Mouse (Mus musculus) spleen, embryonic (tissue): ENCODE measurements around the gene Slc38a4.

Source experiments
- CTCF ChIA-PET: fragments of 350-600 bp; sonication (Branson Sonifier 250); formaldehyde crosslinking; loops from one replicate; lab custom pipeline; 2022; lab: Charles Lee

Gene Slc38a4

DNA sequence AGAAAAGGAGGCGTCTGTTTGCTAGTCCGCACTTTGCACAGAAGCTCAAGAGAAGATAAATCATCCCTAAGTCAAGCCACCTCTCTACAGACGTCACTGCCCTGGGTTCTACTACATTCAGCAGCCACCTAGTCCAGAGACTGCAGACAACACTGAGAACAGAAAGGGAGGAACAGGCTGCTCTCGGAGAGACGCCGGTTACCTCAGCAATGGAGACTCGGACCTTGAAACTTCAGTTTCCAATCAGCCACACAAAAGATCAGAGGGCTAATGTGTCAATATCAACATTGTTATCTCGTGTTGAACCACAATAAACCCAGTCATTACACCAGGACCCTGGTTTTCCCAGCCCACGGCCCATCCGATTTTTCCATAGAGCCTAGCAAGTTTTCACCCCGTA lies 36.4 kb downstream of the Slc38a4 start:
- CTCF ChIA-PET, result no interaction called here

DNA sequence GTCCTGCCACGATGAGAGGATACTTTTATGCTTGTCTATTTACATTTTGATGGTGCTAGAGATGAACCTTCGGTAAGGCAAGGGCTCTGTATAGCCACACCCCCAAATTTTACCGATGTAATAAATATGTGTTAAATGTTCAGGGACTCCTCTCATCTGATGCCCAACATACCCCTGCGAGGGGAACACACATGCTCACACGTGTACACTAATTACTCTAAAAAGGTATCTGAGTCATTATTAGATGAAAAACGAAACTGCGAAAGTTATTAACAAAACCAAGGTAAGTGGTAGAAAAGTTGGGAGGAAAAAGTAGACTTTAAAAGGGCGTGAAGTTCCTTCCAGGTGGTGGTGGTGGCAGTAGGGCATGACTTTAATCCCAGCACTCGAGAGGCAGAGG lies 38.6 kb downstream of the Slc38a4 start:
- CTCF ChIA-PET, result no interaction called here

DNA sequence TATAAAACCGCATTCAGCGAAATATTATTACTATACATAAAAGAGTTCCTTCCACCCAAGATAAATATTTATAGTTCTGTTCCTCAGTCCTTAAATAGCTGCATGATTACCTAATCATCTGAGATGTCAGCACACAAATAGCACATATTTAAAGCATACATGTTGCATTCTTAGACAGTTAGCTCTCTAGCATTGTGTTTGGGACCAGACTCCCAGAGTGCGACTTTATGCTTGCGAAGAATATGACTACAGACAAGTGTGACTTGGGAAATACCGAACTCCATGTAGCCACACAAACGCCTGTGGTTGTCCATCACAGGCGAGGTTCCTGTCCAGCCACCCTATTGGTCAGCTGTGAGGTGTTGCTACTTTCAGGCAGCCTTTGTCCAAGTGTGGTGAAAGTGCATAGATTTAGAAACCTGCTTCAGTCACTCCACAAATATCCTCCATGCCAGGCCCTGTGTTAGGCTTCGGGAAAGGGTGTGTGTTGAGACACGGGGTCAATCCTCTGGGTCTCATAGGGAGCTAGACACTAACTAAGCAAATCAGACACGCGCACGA lies 40.6 kb downstream of the Slc38a4 start:
- CTCF ChIA-PET, result no interaction called here

DNA sequence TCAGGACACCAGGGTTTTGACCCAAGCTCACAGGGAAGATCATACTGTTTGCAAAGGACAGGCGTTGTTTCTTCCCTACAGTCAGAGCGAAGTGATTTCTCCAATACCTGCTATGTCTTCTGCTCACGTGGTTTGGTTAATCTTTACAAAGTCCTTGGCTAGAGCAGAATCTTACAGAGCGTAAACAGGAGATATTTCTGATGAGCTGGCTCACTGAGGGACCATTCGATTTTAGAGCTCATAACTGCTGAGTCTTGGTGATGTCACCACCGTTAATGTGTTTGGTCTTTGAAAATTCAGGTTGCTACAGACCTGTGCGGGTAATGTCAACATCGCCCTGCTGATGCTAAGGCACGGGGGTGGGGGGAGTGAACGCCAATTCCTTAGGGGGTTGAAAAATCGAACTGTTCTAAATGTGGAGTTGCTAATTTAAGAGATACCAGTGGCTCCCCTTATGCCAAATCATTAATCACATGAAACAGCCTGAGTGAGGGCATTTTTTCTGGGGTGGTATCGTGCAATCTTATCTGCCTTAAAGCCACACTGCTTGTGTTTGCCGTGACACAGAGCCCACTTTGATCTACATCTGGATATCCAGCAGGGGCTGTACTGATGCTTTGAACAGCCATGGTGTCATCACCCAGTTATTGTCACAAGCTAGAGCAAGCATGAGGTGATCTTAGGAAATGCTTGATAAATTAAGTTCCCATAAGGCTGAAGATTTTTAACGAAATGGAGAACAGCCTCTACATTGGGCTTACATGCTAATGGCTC lies 44.0 kb downstream of the Slc38a4 start:
- CTCF ChIA-PET, result no interaction called here

DNA sequence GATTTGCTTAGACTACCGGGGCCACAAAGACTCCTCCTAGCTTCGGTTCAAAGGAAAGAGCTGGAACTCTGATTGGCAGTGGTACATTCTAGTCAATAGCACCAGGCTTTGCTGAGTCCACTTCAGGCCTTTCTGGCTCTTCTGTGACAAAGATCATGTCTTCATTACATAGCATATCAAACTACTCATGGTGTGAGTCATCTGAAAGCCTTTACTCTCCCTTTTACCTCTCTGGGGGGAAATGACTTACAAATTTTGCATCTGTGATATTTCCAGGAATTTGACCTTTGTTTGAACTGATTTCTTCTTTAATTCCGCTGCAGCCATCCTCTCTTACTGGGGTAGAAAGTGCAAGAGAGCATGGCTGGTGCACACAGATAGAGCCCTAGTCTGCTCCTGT lies 46.5 kb downstream of the Slc38a4 start:
- CTCF ChIA-PET, result no interaction called here

DNA sequence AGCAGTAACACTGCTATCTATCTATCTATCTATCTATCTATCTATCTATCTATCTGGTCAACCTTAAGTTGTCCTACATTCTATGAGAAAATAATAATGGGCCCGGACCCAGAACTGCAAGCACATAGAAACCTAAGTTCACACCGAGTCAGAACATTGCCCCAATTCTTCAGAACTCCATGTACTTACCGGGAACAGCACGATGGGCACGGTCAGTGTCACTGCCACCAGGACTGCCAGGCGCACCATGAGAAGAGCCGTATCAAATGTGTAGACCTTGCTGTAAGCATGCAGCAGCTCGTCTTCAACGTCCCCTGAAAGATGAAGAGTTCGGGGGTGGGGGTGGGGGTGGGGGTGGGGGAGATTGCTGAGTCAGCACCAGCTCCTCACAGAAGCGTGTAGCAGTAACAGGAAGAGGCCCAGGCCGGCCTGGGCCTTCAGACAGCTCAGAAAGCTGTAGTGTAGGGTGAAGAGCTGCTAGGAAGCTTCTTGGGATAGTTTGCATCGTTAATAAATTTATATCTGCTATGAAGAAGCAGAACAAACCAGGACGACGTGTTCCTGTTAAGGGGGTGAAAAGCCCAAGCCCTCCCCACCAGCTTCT lies 50.0 kb downstream of the Slc38a4 start:
- CTCF ChIA-PET, result no interaction called here

DNA sequence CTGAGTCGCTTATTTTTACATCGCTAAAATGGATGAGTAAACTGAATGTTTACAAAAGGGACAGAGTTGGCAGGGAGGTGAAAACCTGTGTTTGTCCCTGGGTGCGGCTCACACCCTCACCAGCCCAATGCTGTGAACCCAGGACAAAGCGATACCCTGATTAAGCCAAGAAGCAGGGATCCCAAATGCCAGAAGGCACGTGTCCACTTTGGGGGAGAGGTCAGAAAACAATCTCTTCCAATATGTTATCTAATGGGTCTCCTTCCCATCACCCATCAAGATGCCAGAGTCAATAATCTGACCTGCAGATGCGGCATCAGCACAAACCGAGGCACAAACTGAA lies 51.3 kb downstream of the Slc38a4 start:
- CTCF ChIA-PET, result no interaction called here

DNA sequence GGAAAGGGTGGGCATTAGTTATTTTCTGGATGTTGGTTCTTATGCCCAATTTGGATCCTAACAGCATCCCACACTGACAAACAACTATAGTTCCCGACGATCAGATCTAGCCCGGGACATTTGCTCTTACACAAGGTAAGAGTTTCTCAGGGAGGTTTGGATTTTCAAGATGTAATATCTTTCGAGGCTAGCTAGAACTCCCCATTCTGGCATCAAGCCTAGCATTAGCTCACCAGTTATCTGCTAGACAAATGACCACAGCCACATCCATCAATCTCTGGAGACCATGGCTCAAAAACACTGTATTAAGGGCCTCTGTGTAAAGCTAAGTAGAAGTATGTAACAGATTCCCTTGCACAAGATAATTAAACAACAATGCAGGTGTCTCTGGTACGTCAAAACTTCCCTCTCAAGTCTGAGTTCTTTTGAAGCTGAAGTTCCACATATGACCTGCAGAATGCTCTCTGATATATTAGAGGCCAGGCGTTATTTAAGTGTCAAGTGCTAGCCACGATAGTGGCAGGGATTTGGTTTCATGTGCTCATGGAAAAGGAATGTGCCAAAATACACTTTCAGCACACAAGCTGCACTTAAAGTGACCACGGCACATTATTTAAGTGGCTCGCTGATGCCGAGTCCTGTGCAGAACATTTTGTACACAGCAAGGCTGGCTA lies 51.8 kb downstream of the Slc38a4 start:
- CTCF ChIA-PET, result no interaction called here

DNA sequence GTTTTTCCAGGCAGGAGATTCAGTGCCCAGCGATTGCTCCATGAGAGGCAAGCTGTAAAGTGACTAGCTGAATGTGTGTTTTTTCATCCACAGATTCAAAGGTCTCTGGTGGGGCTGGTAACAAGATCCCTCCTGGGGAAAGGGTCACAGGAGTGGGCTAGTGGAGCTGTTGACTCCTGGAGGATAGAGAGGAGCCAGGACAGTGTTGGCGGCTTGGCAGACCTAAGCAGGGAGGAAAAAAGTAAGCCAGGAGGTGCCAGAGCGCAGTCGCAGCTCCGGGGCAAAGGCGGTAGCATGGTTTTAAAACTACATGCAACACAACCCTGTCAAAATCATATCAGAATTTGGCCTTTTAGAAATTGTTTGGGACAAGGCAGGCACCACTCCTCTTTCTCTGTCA lies 52.6 kb downstream of the Slc38a4 start:
- CTCF ChIA-PET, result no interaction called here

DNA sequence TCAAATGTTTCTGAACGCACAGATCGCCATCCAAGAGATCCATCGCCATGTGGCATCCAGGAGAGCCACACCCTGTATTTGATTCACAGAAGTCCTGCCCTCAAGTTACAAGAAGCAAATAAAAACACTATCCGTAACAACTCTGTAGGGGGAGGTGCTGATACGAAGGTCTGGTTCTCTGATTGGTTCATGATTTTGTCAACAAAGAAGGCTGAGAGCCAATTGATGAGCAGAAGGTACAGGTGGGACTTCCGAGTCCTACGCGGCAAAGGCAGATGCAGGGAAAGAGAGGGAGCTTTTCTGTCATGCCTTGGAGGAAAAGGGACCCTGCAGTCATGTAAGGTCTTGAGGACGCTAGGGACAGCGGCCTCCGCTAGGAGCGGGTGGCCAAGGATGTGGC lies 53.0 kb downstream of the Slc38a4 start:
- CTCF ChIA-PET, result no interaction called here

DNA sequence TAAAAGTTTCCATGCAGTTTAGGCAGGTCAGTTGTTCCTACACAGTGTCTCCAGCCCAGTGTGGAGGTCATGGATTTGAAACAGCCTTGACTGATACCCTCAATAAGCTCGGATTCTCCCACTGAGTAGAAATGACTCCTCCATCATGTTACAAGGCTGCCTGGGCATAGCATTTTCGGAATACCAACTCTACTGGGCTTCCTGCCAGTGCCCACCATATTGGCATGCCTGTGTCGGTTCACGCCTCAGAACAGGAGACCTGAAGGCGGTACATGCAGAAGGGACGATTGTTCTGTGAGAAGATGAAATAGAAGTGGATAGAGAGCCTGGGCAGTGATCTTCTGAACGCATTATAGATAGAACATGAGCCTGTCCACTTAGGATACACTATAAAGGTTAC lies 53.9 kb downstream of the Slc38a4 start:
- CTCF ChIA-PET, result no interaction called here

DNA sequence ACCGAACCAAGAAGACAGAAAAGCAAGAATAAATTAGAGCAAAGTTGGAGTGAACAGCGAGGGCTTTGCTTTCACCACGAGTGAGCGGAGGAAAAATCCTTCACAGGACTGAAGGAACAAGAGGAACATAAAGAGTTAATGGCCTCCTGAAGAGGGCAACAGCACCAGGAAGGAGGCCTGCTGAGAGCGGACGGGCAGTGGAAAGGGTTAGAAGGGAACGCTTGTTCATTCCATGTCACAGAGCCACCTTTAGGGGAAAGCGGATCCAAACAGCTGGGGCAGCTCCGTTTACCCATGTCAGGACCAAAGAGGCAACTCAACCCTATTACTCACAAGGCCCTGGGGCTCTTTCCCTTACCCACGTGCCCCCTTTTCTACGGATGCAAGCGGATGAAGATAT lies 54.3 kb downstream of the Slc38a4 start:
- CTCF ChIA-PET, result no interaction called here

DNA sequence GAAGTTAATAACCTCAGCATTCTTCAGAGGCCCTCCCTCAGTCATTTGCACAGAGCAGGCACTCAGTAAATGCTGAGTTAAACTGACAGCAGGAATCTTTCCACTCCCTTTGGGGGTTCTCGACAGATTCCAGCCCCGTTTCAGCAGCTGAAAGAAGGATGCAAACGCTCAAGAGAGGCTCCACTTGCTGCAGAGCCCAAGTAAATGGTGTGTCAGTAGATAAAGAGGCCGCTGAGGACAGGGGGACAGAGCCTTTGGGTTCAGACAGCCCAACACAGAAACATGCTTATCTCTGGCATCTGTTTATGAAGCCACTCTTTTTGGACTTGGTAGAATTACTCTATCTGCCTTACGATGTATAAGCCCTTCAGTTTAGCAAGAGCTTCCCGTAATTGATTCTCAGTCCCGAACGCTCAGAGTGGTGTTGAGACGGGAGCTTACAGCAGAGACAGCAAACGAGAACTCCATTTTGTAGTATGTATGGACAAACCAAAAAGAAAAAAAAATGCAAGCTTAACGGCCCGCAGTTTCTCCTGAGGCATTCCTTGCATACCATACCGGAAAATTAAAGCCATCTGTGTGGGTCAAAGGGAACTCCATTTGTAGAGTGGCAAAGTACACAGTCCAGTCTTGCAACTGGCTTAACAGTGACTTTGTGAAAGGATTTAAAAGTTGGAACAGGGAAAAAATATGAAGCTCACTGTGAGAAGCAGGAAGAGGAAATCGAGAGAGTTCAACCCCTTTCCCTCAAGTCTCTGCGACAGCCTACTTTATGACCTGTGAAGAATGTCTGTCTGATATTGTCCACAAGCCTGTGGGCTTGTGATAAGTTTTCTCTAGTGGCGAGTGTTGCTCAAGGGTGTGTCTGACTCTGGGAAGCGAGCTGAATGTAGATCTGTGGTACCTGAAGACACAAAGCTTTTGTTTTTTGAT lies 55.2 kb downstream of the Slc38a4 start:
- CTCF ChIA-PET, result no interaction called here

DNA sequence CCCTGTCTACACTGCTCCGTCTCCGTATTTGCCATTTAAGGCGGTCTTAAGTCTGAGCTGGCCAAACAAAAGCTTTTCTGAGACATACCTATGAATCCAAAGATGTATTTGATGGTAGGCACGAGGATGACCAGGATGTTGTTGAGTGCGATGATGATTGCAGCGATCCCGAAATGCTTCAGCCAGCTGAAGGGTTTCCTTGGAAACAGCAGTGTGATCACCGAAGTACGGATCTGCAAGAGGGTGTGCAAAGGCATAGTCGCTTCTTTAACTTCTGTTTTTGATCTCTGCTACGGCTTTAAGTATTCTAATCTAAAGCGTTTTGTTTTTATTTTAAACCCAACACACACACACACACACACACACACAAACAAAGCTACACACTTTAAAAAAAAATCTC lies 56.4 kb downstream of the Slc38a4 start:
- CTCF ChIA-PET, result interaction anchor here (0.6 kb wide), 1 partner anchor 68 kb away, joined by 5 read pairs; no protein-coding TSS in a partner anchor

DNA sequence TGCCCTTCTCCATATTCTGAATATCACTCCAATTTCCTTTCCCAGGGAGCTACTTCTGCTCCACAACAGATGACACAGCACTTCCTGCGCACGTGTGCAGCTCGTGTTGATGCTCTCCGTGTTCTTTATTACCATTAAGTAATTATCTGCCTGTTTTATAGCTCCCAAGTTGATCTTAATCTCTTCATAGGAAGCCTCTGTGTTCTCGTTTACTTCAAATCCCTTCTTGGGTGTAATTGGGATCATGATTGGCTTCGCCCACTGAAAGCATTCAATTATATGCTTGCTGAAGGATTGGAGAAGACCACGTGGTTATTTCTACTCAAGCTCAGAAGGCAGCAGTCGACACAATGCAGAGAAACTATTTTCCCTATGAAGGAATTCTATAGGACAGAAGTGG lies 70.1 kb downstream of the Slc38a4 start:
- CTCF ChIA-PET, result no interaction called here

DNA sequence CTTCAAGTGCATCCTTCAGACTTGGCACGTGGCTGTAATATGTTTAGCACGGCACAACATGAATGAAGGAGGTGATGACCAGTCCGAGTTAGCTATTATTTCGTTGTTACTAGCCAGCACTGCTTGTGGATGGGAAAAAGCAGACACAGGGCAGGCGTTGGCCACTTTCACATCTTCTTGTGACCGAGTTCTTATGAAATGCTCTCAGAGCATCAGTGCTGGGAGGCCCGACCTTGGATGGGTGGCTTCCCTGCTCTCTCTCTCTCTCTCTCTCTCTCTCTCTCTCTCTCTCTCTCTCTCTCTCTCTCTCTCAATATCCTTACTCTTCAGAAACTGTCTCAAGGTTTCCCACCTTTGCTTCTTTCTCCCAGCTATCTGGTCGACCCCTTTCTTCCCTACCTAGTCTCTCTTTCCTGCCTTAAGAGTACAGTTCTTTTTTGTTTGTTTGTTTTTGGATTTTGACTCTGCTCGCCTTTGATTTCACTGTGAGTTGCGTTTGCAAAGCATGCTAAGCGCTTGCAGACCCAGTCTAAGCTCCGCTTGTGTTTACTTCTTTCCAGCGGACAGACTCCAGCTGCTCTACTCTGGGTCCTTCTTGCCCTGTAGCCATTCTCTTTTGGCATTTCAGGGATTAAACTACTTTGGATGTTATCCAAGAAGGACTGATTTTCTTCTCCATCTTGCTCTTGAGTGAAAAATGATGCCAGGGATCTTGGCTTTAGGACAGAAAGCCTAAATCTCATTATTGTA lies 72.0 kb downstream of the Slc38a4 start:
- CTCF ChIA-PET, result no interaction called here

DNA sequence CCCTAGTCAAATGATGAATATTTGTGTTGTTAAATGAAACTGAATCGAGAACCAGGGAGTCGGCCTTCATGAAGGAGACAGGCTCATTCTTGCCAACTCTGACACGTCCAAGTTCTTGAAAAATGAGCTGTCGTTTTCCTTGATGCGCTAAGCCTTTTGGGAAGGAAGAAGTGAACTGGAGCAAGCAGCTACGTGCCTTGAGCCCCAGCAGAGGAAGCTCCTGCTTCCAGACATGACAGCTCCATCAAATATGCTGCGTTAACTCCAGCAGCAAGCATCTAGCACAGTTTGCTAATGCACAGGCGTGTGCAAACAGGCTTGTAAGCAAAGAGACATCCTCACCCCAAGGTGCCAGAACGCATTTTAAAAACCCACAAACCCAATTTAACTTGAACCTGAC lies 80.6 kb downstream of the Slc38a4 start:
- CTCF ChIA-PET, result no interaction called here

DNA sequence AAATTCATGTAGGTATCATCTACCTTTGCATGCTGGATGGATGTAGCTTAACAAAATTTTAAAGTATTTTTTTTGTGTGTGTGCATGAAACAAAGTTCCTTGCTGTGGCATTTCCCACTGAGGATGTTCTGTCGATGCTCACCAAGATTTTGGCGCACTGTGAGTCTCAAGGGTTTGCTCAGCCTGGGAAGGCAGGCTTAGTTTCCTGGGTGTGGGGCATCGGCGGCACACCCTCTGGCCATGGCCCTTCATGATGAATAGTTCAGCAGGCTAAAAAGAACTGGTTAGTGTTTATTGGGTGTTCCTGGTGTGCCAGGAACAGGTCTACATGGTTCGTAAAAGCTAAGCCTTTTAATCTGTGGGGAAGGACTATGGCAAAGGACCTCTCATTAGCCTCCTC lies 81.6 kb downstream of the Slc38a4 start:
- CTCF ChIA-PET, result no interaction called here

DNA sequence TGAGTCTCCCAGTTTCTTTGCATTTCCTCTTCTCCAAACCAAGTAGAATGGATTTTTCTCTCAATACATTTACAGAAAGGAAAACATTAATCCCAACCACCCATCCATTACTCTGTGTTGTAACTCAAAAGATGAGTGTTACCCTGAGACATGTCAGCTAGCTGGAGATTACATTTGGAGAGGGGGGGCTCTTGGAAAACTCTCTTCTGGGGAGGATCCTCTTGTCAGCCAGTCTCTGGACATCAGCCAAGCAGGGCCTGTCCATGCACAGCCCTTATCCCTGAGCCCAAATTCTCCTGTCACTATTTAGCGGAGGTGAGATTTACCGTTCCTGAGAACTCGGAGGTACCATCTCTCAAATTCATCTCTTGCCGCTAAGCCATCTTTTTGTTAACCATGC lies 82.4 kb downstream of the Slc38a4 start:
- CTCF ChIA-PET, result no interaction called here

DNA sequence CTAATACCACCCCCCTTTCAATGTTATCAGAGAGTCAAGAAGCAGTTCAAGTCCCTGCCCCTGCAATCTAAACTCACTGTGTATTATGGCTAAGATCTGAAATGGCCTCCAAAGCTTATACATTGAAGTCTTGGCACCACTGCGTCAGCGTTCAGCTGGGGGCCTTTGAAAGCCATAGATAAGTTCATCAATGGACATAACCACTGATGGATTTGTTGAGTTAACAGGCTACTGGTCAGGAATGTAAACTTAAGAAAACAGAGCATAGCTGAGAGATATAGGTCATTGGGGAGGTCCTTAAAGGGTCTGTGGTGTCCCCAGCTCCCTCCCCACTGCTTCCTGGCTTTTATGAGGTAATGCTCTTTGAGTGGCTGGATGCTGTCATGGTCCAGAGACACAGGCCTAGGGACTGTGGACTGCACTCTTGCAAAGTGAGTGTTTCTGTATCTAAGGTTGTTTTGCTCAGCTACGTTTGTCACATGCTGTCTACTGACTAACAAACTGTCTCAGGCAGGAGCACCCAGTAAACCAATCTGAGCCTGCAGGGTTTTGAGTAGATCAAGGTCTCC lies 83.0 kb downstream of the Slc38a4 start:
- CTCF ChIA-PET, result interaction anchor here (0.6 kb wide), 1 partner anchor 543 kb away, joined by 3 read pairs; no protein-coding TSS in a partner anchor

DNA sequence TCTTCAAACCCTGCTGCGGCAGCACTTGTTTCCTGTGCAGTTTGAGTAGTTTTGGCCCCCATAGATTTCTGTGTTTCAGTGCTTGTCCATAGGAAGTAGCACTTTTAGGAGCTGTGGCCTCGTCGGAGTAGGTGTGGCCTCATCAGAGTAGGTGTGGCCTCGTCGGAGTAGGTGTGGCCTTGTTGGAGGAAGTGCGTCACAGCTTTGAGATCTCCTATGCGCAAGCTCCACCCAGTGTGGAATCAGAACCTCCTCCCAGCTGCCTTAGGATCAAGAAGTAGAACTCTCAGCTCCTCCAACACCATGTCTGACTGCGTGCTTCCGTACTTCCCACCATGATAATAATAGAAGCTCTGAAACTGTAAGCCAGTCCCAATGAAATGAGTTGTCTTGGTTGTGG lies 83.8 kb downstream of the Slc38a4 start:
- CTCF ChIA-PET, result no interaction called here
